Mouse (Mus musculus) liver (tissue): ENCODE measurements at regions not wholly inside any gene's neighbourhood (a gene's known extent, or its start where the extent isn't known, plus 50 kb on each side); places are given as distances from the start of the nearest gene placed in this dataset.

Experiments
- DNase-seq: peaks from one replicate; pipeline ENCODE4 v3.0.0-alpha.2; 2020; ENCODE audit warnings: mixed read lengths

GRCm38 (mm10) chr7:34493892-34494291 lies 100.8 kb upstream of the Lsm14a start:
- no peak for DNase-seq

DNA sequence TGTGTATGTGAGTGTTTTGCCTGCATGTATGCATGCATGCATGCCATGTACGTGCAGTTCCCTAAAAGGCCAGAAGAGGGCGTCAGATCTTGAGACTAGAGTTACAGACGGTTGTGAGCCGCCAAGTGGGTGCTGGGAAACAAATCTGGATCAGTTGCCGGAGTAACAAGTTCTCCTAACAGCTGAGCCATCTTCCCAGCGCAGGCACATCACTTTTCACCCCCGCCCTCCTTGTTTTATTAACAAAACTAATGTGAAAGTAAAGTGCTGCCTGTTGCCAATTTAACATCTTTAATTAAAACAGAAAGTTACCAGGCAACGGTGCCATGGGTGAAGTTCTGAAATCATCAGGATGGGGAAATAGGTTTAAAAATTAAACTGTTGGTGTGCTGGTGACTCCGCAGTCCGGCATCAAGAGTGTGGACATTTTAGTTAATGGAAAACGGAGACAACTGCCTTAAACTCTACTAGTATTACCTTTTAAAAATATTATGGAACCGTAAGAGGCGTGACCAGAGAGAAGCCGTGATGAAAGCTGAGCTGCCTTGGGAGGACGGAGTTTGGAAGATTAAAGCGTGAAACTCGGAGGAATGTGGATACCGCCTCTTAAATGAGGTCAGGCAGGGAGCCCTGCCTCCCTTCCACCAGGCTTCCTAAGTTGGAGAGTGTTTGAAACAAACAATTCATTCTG lies 91.9 kb upstream of the Lsm14a start:
- no peak for DNase-seq

GRCm38 (mm10) chr7:34483368-34483767 lies 90.3 kb upstream of the Lsm14a start:
- DNase-seq = no peak

GRCm38 (mm10) chr7:34480771-34481170 lies 87.7 kb upstream of the Lsm14a start:
- no peak for DNase-seq

DNA sequence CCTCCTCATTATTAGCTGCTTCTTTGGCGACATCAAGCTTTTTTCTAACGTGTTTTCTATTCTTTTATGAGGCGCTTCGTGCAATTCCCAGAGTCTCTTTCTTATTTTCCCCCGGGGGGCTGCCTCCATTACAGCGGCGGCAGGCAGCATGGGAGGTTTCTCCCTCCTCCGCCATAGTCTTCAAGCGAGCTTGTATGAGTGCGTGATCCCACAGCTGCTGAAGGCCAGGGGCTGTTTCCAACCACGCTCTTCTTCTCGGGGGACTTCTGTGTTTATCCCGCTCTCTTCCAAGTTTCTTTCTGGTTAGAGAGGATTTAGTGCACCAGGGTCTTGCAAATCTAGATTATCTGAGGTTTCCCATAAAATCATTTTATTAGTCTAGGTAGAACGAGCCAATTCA lies 77.9 kb upstream of the Lsm14a start:
- no peak for DNase-seq

DNA sequence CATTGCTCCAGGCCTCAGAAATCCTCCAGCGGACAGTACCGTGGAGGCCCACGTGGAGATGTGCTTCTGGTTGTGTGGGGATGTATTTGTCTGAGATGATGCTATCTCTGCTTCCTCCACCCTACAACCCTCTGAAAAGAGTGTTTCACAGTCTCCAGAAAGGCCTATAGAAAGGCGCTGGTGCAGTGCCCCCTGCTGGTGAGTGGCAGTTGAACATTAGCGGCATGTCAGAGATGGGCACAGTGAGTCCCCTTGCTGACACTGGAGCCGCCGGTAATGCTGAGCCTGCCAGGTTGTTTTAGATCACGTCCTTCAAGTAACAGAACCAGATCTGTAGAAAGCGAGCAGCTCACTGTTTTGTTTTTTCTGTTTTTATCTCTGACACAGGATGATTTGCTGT lies 69.0 kb upstream of the Lsm14a start:
- DNase-seq = peak; percentile 19

GRCm38 (mm10) chr7:34459834-34460495 lies 66.8 kb upstream of the Lsm14a start:
- no peak for DNase-seq

- no peak for DNase-seq
These were observed 65.7 kb upstream of the Lsm14a start for GRCm38 (mm10) chr7:34458851-34459250.

DNA sequence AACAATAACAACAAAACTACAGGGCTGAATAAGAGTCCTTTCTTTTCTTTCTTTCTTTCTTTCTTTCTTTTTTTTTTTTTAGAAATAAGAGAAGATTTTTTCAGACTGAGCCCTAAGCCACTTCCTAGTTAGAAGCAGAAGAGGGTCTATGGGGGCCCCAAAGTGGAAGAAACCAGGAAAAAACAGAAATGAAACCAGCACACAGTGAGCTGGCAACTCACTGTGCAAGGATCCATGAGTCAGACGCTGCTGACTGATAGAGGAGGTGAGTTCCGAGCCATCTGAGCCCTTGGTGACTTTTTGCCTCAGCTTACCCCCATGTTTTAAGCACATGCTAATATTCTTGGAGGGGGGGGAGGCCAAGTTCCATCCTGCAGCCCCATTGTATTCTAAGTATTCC lies 55.2 kb upstream of the Lsm14a start:
- no peak for DNase-seq

GRCm38 (mm10) chr7:34444263-34444662 lies 51.1 kb upstream of the Lsm14a start:
- no peak for DNase-seq
